Mouse (Mus musculus) urinary bladder, postnatal 36 days (tissue): ENCODE measurements around the gene H13.

Experiments used
- DNase-seq, 2 experiments: peaks; one replicate each; pipeline ENCODE4 v3.0.0; 2022; ENCODE audit warnings: low spot score in 2 of 2, mixed read lengths in 1 of 2

H13 gene

GRCm38 (mm10) chr2:152669256-152669638 lies at the start of gene H13:
TSS of gene H13 (plus strand) at chr2:152669461.
- DNase-seq: peak; percentile 85 to 87

DNA sequence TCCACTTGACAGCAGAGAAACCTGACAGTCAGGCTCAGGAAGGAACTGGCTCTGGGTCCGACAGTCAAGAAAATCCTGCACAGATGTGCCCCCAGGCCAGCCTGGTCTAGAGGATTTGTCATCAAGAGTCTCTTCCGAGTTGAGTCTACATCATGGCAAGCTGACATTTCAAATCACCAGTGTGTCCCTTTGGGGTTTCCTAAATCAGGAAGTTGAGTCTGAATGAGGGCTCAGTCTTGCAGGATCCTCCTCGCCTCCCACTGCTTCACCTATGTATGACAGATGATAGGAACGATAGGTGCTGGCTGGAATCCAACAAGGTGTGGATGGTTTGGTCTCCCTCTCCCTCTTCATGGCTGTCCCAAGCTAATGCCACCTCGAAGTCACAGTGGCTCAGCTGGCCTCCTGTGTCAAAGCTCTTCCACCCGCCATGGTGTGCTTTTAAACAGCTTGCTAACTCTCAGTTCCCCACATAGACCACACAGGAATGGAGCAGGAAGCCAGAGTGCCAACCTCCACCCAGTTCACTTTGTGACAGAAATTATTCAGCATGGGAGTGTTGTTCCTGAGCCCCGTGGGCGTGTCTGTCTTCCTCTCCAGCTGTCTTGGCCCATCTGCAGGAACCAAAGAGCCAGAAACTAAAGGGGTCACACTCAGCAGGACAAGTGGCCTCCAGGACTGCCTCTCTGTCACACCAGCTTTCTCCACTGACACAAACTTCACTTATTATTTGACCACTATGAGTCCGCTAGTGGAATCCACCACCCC lies 48.7 kb upstream of the H13 start:
- peak in 1 of 2 experiments; percentile 13 for DNase-seq

- DNase-seq: no peak
Observed at GRCm38 (mm10) chr2:152622151-152622550, 47.1 kb upstream of the H13 start.

DNA sequence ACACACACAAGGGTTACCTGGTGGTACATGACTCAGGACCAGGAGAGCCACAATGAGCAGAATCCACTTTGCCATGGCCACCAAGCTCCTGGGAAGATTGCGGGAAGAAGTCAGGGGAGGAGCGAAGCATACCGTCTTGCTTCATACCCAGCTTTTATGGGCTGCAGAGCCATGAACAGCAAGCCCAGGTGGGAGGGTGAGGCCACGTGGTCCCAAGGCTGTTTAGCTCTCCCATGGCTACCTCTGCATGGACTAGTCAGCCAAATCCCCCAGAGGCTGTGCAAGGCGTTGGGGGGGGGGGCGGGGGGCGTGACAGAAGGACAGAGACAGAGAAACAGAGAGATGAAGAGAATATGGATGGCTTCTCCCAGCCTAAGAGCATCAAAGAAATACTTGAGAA lies 46.3 kb upstream of the H13 start, which contains the start of gene Defb25:
TSS of gene Defb25 (minus strand) at position 101 of the 400 bp plus-strand sequence.
- DNase-seq: no peak

- no peak for DNase-seq
Observed at GRCm38 (mm10) chr2:152624566-152624965, 44.7 kb upstream of the H13 start.

- DNase-seq: no peak
Observed at GRCm38 (mm10) chr2:152625256-152625655, 44.0 kb upstream of the H13 start.

DNA sequence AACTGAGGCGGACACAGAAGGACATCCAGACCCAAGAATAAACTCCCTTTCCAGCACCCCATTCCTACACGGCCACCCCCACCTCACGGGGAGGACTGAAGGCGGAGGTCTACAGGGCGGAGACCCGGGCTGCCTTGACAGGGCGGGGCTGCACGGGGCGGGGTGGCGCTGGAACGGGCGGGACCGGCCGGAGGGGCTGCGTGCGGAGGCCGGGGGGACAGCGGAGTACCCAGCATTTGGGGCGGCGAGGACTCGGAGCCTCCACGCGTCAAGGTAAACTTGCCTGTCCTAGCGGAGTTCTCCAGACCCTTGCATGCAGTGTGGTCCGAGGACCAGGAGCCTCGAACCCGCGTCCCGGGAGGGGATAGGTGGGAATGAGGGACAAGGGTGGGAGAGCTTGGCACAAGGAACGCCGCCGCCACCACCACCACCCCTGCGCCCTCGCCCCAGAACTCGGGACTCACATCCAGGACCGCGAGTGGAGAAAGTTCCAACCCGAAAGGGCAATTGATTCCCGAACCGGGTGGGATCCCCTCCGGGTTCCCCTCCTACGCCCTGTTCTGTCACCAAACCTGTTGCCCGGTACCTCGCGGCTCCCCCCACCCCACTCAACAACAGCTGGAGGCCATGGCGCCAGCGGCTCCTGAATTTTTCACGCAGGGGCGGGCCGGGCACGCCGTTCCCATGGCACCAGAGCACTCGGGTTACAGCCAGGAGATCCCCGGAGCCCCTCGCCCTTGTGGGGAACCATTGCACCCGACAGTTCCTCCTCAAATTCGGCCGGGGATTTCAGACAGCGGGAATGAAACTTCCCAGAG lies 42.3 kb upstream of the H13 start, which contains the start of gene Rem1:
TSS of gene Rem1 (plus strand) at position 178 of the 818 bp plus-strand sequence.
- peak in 1 of 2 experiments; percentile 27 for DNase-seq

- DNase-seq: no peak
Observed at GRCm38 (mm10) chr2:152628066-152628465, 41.2 kb upstream of the H13 start.

GRCm38 (mm10) chr2:152629239-152629638 lies 40.0 kb upstream of the H13 start:
- no peak for DNase-seq

GRCm38 (mm10) chr2:152629904-152630303 lies 39.4 kb upstream of the H13 start:
- DNase-seq: no peak

DNA sequence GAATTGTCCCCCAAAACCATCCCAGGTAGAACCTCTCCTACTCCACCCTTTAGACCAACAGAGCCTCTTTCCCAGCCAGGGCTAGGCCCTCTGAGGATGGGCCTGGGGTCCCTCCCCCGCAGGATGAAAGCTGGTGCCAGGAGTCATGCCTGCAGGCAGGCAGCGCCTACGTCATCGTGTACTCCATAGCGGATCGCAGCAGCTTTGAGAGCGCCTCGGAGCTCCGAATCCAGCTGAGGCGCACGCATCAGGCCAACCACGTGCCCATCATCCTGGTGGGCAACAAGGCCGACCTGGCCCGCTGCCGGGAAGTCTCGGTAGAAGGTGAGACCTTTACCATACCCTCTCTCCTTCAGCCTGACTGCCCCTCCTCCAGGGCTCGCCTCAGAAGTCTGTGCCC lies 35.9 kb upstream of the H13 start:
- no peak for DNase-seq

GRCm38 (mm10) chr2:152634311-152634710 lies 35.0 kb upstream of the H13 start:
- no peak for DNase-seq

GRCm38 (mm10) chr2:152636246-152637005 lies 32.8 kb upstream of the H13 start:
- DNase-seq: peak; percentile 30 to 63

- no peak for DNase-seq
Observed at GRCm38 (mm10) chr2:152637006-152637322, 32.3 kb upstream of the H13 start.

GRCm38 (mm10) chr2:152637381-152637780 lies 31.9 kb upstream of the H13 start:
- no peak for DNase-seq

GRCm38 (mm10) chr2:152638865-152639264 lies 30.4 kb upstream of the H13 start:
- no peak for DNase-seq

DNA sequence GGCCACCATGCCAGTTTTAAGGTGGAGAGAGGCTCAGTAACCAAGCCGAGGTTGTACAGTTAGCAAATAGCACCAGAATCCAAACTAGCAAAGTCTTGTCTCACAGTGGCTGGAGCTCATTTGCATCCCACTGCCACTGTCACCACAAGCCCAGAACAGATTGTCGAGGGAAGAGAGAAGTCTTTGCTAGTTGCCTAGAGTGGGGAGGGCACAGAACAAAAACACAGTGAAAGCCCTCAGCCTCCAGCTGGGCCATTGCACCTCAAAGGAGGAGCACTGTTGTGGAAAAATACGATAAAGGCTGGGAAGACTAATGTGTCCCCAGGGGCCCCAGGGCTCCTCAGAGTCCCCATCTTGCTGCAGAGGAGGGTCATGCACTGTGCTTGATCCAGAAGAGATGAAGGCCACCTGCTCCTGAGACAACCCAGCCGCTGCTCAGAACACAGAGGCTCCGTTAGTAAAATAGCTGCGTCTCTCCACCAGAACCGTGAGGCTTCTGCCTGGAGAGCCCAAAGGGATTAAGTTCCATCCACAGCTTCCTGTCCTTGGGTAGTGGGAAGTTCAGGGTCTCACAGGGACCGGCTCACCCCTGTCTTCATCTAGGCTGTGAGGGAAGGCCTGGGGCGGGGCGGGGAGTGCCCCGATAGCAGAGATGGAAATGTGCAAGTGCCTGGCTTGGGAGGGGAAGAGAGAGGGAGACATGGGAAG lies 29.7 kb upstream of the H13 start:
- DNase-seq: peak in 1 of 2 experiments; percentile 28

- DNase-seq: peak; percentile 22 to 39
Observed at GRCm38 (mm10) chr2:152652901-152653620, 16.2 kb upstream of the H13 start.

- DNase-seq: peak in 1 of 2 experiments; percentile 45
Observed at GRCm38 (mm10) chr2:152653874-152654715, 15.2 kb upstream of the H13 start.

DNA sequence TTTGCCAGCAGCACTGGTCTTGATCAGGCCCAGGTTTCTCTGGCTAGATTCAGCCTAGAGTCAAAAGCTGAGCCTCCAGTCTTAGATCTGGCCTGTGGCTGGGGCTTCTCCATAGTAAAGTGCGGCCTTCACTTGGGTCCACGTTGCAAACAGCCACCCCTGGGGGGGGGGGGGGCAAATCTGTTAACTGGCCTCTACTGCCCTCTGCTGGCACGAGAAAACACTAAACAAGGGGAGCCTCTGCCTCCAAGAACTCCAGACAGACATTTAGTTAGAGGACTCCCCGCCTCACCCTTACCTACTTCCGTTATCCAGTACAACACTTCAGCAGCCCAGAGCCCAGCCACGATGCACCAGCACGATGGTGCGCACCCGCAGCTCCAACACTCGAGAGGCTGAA lies 11.9 kb upstream of the H13 start:
- no peak for DNase-seq
